Mouse (Mus musculus) CH12.LX (cell line): ENCODE data around the gene Usp11. TPM values are rescaled to one million over a fixed set of nuclear protein-coding genes. Genes with fewer than 3 reads are reported as not detected.

ENCODE experiments used
- DNase-seq: peaks from one replicate; pipeline ENCODE4 v3.0.0-alpha.2; 2013; ENCODE audit errors: extremely low read depth
- H3K27ac ChIP-seq: 2 replicates; pipeline ENCODE4 v1.5.1; 2012; ENCODE audit warnings: low read depth, mild to moderate bottlenecking, control low read depth, moderate library complexity; ENCODE audit not compliant: insufficient read depth
- H3K27me3 ChIP-seq: replicated peaks from 2 replicates; pipeline ENCODE3; 2012; ENCODE audit warnings: inconsistent platforms
- H3K36me3 ChIP-seq, 2 experiments: replicated peaks in 1 of 2; 2 replicates each; pipeline versions ENCODE3 to v1.6.1; 2012; ENCODE audit warnings: inconsistent platforms in 1 of 2, low read length in 1 of 2, mild to moderate bottlenecking in 1 of 2, mixed read lengths in 1 of 2, moderate library complexity in 1 of 2; ENCODE audit not compliant: control insufficient read depth in 1 of 2, insufficient read depth in 1 of 2
- H3K4me1 ChIP-seq, 2 experiments: 2 replicates each; pipeline ENCODE4 v1.6.1; 2012; ENCODE audit warnings: inconsistent platforms in 1 of 2, moderate library complexity in 1 of 2; ENCODE audit not compliant: insufficient read depth in 2 of 2, control insufficient read depth in 1 of 2
- H3K4me2 ChIP-seq: 2 replicates; pipeline ENCODE4 v1.6.1; 2012; ENCODE audit warnings: low read depth, mild to moderate bottlenecking, control low read depth; ENCODE audit not compliant: poor library complexity, insufficient read depth, severe bottlenecking
- H3K4me3 ChIP-seq, 3 experiments: fragments of 150-350 bp in 1 of 3; sonication (generic) in 1 of 3; replicated peaks in 1 of 3; 2 replicates each; pipeline versions ENCODE3 to v1.5.1; 2011 to 2012; ENCODE audit warnings: low read depth in 2 of 3, low read length in 2 of 3, mild to moderate bottlenecking in 2 of 3, moderate library complexity in 2 of 3, control low read depth in 1 of 3, improper control_type of control experiment in 1 of 3, inconsistent platforms in 1 of 3, mixed read lengths in 1 of 3; ENCODE audit not compliant: poor library complexity in 1 of 3
- H3K79me2 ChIP-seq: replicated peaks from 2 replicates; pipeline ENCODE4 v1.6.1; 2012; ENCODE audit warnings: mild to moderate bottlenecking, moderate library complexity; ENCODE audit not compliant: control insufficient read depth, poor library complexity, insufficient read depth, severe bottlenecking; ENCODE audit errors: extremely low read depth
- H3K9ac ChIP-seq: 2 replicates; pipeline ENCODE4 v1.6.1; 2012; ENCODE audit warnings: low read depth, mild to moderate bottlenecking, control low read depth, moderate library complexity; ENCODE audit not compliant: insufficient read depth
- H3K9me3 ChIP-seq: replicated peaks from 2 replicates; pipeline ENCODE3; 2012; ENCODE audit warnings: low read length, inconsistent platforms, mixed read lengths
- BHLHE40 ChIP-seq: IDR thresholded peaks from 2 replicates; pipeline ENCODE4 v1.6.1; 2011; ENCODE audit warnings: mild to moderate bottlenecking, low read depth, low read length, improper control_type of control experiment
- CHD1 ChIP-seq: IDR thresholded peaks from 2 replicates; pipeline ENCODE4 v1.6.1; 2012; ENCODE audit warnings: low read depth, low read length, improper control_type of control experiment, inconsistent platforms
- CHD2 ChIP-seq: IDR thresholded peaks from 2 replicates; pipeline ENCODE4 v1.6.1; 2011; ENCODE audit warnings: low read length, improper control_type of control experiment
- CTCF ChIP-seq, 2 experiments: IDR thresholded peaks in 1 of 2; conservative IDR thresholded peaks in 1 of 2; 2 replicates each; pipeline ENCODE4 v1.5.1; 2011 to 2012; ENCODE audit warnings: low read depth in 2 of 2, low read length in 2 of 2, improper control_type of control experiment in 1 of 2, inconsistent platforms in 1 of 2, mild to moderate bottlenecking in 1 of 2, moderate library complexity in 1 of 2
- EP300 ChIP-seq: IDR thresholded peaks from 2 replicates; pipeline ENCODE4 v1.6.1; 2011; ENCODE audit warnings: low read length, improper control_type of control experiment
- HCFC1 ChIP-seq: IDR thresholded peaks from 2 replicates; pipeline ENCODE4 v1.6.1; 2012; ENCODE audit warnings: low read depth, mild to moderate bottlenecking, inconsistent platforms, low read length, improper control_type of control experiment
- JUN ChIP-seq: IDR thresholded peaks from 2 replicates; pipeline ENCODE4 v1.6.1; 2011; ENCODE audit warnings: low read depth, mild to moderate bottlenecking, low read length, improper control_type of control experiment, moderate library complexity; ENCODE audit not compliant: insufficient read depth
- MAFK ChIP-seq: IDR thresholded peaks from 2 replicates; pipeline ENCODE4 v1.6.1; 2011; ENCODE audit warnings: low read length, improper control_type of control experiment; ENCODE audit not compliant: insufficient replicate concordance
- MAX ChIP-seq: IDR thresholded peaks from 2 replicates; pipeline ENCODE4 v1.6.1; 2011; ENCODE audit warnings: low read length, improper control_type of control experiment
- MEF2A ChIP-seq: IDR thresholded peaks from 2 replicates; pipeline ENCODE4 v1.6.1; 2014; ENCODE audit warnings: low read depth, mild to moderate bottlenecking, inconsistent platforms, low read length, improper control_type of control experiment, borderline replicate concordance
- MXI1 ChIP-seq: IDR thresholded peaks from 2 replicates; pipeline ENCODE4 v1.6.1; 2011; ENCODE audit warnings: mild to moderate bottlenecking, low read depth, low read length, improper control_type of control experiment
- NELFE ChIP-seq: IDR thresholded peaks from 2 replicates; pipeline ENCODE4 v1.6.1; 2011; ENCODE audit warnings: low read depth, low read length, improper control_type of control experiment
- NRF1 ChIP-seq: IDR thresholded peaks from 2 replicates; pipeline ENCODE4 v1.6.1; 2014; ENCODE audit warnings: low read depth, mild to moderate bottlenecking, inconsistent platforms, low read length, improper control_type of control experiment, moderate library complexity
- PAX5 ChIP-seq: IDR thresholded peaks from 2 replicates; pipeline ENCODE4 v1.6.1; 2012; ENCODE audit warnings: low read length, inconsistent platforms, mixed read lengths
- POLR2A ChIP-seq: IDR thresholded peaks from 2 replicates; pipeline ENCODE4 v1.6.1; 2011; ENCODE audit warnings: low read depth, mild to moderate bottlenecking, improper control_type of control experiment, low read length
- POLR2AphosphoS2 ChIP-seq: IDR thresholded peaks from 2 replicates; pipeline ENCODE4 v1.6.1; 2011; ENCODE audit warnings: low read depth, low read length, improper control_type of control experiment
- SIN3A ChIP-seq: IDR thresholded peaks from 2 replicates; pipeline ENCODE4 v1.6.1; 2012; ENCODE audit warnings: low read length, improper control_type of control experiment, inconsistent platforms
- TCF12 ChIP-seq: IDR thresholded peaks from 2 replicates; pipeline ENCODE4 v1.6.1; 2014; ENCODE audit warnings: low read depth, mild to moderate bottlenecking, inconsistent platforms, low read length, improper control_type of control experiment
- USF1 ChIP-seq: IDR thresholded peaks from 2 replicates; pipeline ENCODE4 v1.6.1; 2014; ENCODE audit warnings: low read depth, mild to moderate bottlenecking, inconsistent platforms, low read length, improper control_type of control experiment
- dilution Hi-C: fragments of 300-500 bp; cut with MboI; formaldehyde crosslinking; loops from 2 replicates; pipeline ENCODE4 v1.14.3; 2020; ENCODE audit warnings: low sequenced_read_pairs; ENCODE audit not compliant: extremely low pct_unique_long_range_greater_than_20kb, extremely low pct_ligation_motif_present
- in situ Hi-C: fragments of 300-500 bp; cut with MboI; formaldehyde crosslinking; loops from 3 replicates; pipeline ENCODE4 v1.14.3; 2019; ENCODE audit warnings: low sequenced_read_pairs, low pct_ligation_motif_present, low pct_unique_long_range_greater_than_20kb, mixed read lengths
- polyA plus RNA-seq: library from polyadenylated mRNA; unstranded; fragments of >175 nt; gene quantifications from 2 replicates; pipeline ENCODE4 v1.2.1, GENCODE M21; 2012; ENCODE audit warnings: low read depth; ENCODE audit not compliant: insufficient read length
- total RNA-seq, 2 experiments: library from RNA; depleted of rRNA; stranded (reverse); fragments of 300-350 nt in 1 of 2; fragments of >200 nt in 1 of 2; gene quantifications; 2 replicates each; pipeline ENCODE4 v1.2.3; 2012 to 2014

The Usp11 gene
- total and polyA plus RNA-seq, 3 experiments = 4.0 to 11.2 (median 6.3) TPM

- Histone ChIP-seq H3K9me3 (no peaks in the 10 kb centered on the region), H3K27ac (no peak overlapping the region), H3K79me2 (peaks cover 37% of the 10 kb centered on the region), H3K36me3 (peaks cover 8 to 21% of the 10 kb centered on the region in 2 experiments), H3K4me2 (peak overlapping the region; percentile 62), H3K4me3 (peak overlapping the region; percentile 69 to 97 (median 76)), H3K27me3 (no peaks in the 10 kb centered on the region), H3K9ac (peak overlapping the region; percentile 95), H3K4me1 (peaks cover 0 to 17% of the 10 kb centered on the region in 2 experiments; a peak in 2 of 4 replicates)
- TF ChIP-seq BHLHE40 (no peak), MXI1 (0 out of 2 replicates have a peak, but pooled peaks have one; percentile 52), NELFE (no peak), TCF12 (no peak), POLR2AphosphoS2 (0 out of 2 replicates have a peak, but pooled peaks have one; percentile 25), CHD1 (no peak), CTCF (conservative IDR thresholded peaks at IDR 0.05 in 1 of 2, IDR thresholded peaks at IDR 0.05 in 1 of 2; ENCODE audit: low read depth in 2 of 2, low read length in 2 of 2) (no peak), POLR2A (no peak), CHD2 (no peak; the same call in 1 of the 2 replicates), USF1 (no peak), EP300 (no peak)
- dilution Hi-C loops (no loop called here), in situ Hi-C loops (loop anchor here (10.0 to 25.0 kb wide), 2 partner anchors 111 to 274 kb away; partner anchors contain the start of gene Cfp)
- DNase-seq = no peak
Measured at GRCm38 (mm10) chrX:20663444-20663790, 40.3 kb upstream of the Usp11 start.

GRCm38 (mm10) chrX:20687519-20688067 is 16.1 kb upstream of the Usp11 start, which contains the start of gene Cdk16:
Gene Cdk16, plus strand, starts transcription at chrX:20687954.
- peaks cover 30% of the 10 kb centered on the region for H3K79me2 ChIP-seq
- H3K4me2 ChIP-seq = peak within 1 kb of the TSS; percentile 95
- TF ChIP-seq CHD2 (peak; percentile 12; the same call in 1 of the 2 replicates), JUN (no peak), MXI1 (peak; percentile 43; the same call in 1 of the 2 replicates), MEF2A (no peak), HCFC1 (peak; percentile 26; the same call in 1 of the 2 replicates), NRF1 (no peak), CHD1 (0 out of 2 replicates have a peak, but pooled peaks have one; percentile 0), MAFK (no peak), NELFE (no peak), EP300 (no peak), MAX (peak; percentile 20; the same call in 1 of the 2 replicates), SIN3A (peak; percentile 28; the same call in 1 of the 2 replicates), PAX5 (no peak)
- in situ Hi-C loops = no loop called here
- H3K4me1 ChIP-seq = peaks cover 0 to 19% of the 10 kb centered on the region in 2 experiments; a peak in 3 of 4 replicates
- H3K9ac ChIP-seq = peak within 1 kb of the TSS; percentile 99
- peak; percentile 93 for DNase-seq
- H3K4me3 ChIP-seq = peak within 1 kb of the TSS; percentile 68 to 88 (median 80)
- dilution Hi-C loops = no loop called here
- peaks cover 7 to 34% of the 10 kb centered on the region in 2 experiments for H3K36me3 ChIP-seq
- H3K27me3 ChIP-seq = no peaks in the 10 kb centered on the region
- H3K9me3 ChIP-seq = no peaks in the 10 kb centered on the region
- peak within 1 kb of the TSS; percentile 58 for H3K27ac ChIP-seq
